ENCODE assay signal across 8 mouse cellular contexts in the genomic region with DNA sequence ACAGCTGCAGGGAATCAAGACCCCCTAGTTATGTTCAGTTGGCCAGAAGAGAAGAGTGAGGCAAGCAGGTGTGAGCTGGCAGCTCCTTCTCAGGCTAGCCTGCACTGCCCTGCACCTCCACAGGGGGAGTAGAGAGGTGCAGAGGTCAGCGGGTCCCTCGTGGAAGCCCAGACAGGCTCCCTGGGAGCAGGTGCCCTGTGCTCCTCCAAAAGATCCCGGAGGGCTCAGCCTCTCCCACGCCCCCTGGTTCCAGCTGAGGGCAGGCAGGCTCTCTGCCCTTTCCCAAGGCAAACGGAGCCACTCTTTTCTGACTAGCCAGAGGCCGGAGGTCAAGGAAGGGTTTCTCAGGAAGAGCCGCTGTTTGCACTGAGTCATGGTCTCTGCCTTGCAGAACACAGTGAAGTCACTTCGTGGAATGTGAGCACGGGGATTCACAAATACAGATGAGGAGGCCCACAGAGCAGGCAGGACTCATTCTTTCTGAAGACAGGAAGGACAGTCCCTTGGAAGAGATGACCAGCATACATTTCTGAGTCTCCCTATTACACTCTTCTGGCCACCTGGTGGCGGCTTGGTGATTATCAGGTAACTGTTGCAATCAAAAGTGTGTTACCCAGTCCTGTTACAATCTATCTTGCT. TPM values are rescaled to one million over a fixed set of nuclear protein-coding genes. Genes with fewer than 3 reads are reported as not detected.
DNase-seq lines count a peak whose midpoint lies in the region; ATAC-seq and TF ChIP-seq lines count a peak whose summit lies in the region.

No protein-coding gene starts in this region.

- intact Hi-C loops in heart, postnatal 36 days (cut with DNase I) = no loop called here

- H3K27me3 ChIP-seq in heart, postnatal 0 days (ENCODE audit: control insufficient read depth, insufficient read depth, low read length) = peaks cover 82% of the 10 kb centered on the region
- peaks cover 63% of the 10 kb centered on the region for H3K27me3 ChIP-seq in forebrain, embryonic 12.5 days
- peaks cover 64% of the 10 kb centered on the region for H3K27me3 ChIP-seq in limb, embryonic 11.5 days (ENCODE audit: control insufficient read depth, insufficient read depth, low read length)
- H3K27me3 ChIP-seq in midbrain, embryonic 16.5 days (ENCODE audit: control insufficient read depth, insufficient read depth, low read depth, low read length) = peaks cover 19% of the 10 kb centered on the region

- TF ChIP-seq CTCF in heart, postnatal 0 days (IDR thresholded peaks at IDR 0.05; ENCODE audit: low read depth) = peak; percentile 38

- H3K9ac ChIP-seq in heart, postnatal 0 days (replicated peaks; ENCODE audit: low read depth, low read length) = no peak overlapping the region
- no peak overlapping the region; the same call in none of the 2 replicates for H3K9ac ChIP-seq in forebrain, embryonic 12.5 days
- peak overlapping the region; percentile 22; the same call in 1 of the 2 replicates for H3K9ac ChIP-seq in limb, embryonic 11.5 days (ENCODE audit: low read length)
- 0 out of 2 replicates have a peak overlapping the region, but pooled peaks have one; percentile 11 for H3K9ac ChIP-seq in midbrain, embryonic 16.5 days (ENCODE audit: low read depth, low read length)

- no peaks in the 10 kb centered on the region for H3K36me3 ChIP-seq in heart, postnatal 0 days (replicated peaks; ENCODE audit: control insufficient read depth, insufficient read depth, low read length)
- H3K36me3 ChIP-seq in forebrain, embryonic 12.5 days (replicated peaks) = no peaks in the 10 kb centered on the region
- no peaks in the 10 kb centered on the region for H3K36me3 ChIP-seq in limb, embryonic 11.5 days (ENCODE audit: control insufficient read depth, insufficient read depth, low read length)
- H3K36me3 ChIP-seq in midbrain, embryonic 16.5 days (ENCODE audit: control insufficient read depth, insufficient read depth, low read length) = no peaks in the 10 kb centered on the region

- TF ChIP-seq EP300 in heart, postnatal 0 days (IDR thresholded peaks at IDR 0.05; ENCODE audit: low read depth) = no peak

- H3K9me3 ChIP-seq in heart, postnatal 0 days (replicated peaks; ENCODE audit: control insufficient read depth, low read length) = no peaks in the 10 kb centered on the region
- no peaks in the 10 kb centered on the region for H3K9me3 ChIP-seq in forebrain, embryonic 12.5 days
- H3K9me3 ChIP-seq in limb, embryonic 11.5 days (ENCODE audit: control insufficient read depth, low read length) = no peaks in the 10 kb centered on the region
- no peaks in the 10 kb centered on the region for H3K9me3 ChIP-seq in midbrain, embryonic 16.5 days (replicated peaks; ENCODE audit: control insufficient read depth, low read length, poor library complexity, severe bottlenecking)

- no peak overlapping the region for H3K4me3 ChIP-seq in heart, postnatal 0 days (ENCODE audit: low read depth, low read length)
- H3K4me3 ChIP-seq in forebrain, embryonic 12.5 days (replicated peaks) = no peak overlapping the region
- no peak overlapping the region for H3K4me3 ChIP-seq in limb, embryonic 11.5 days (ENCODE audit: low read depth, low read length)
- H3K4me3 ChIP-seq in midbrain, embryonic 16.5 days (ENCODE audit: low read depth, low read length) = no peak overlapping the region

- ATAC-seq in heart, postnatal 0 days (ENCODE audit: insufficient read depth, low read depth) = peak; percentile 29; the same call in 1 of the 2 replicates
- no peak for ATAC-seq in forebrain, embryonic 12.5 days (ENCODE audit: low FRiP score)
- ATAC-seq in limb, embryonic 11.5 days (ENCODE audit: insufficient number of reproducible peaks, low FRiP score, low TSS enrichment, low read depth) = no peak
- ATAC-seq in midbrain, embryonic 16.5 days = no peak
- ATAC-seq in monocyte, adult 5-6 weeks (replicated peaks; ENCODE audit: insufficient number of reproducible peaks, low FRiP score, low TSS enrichment, poor library complexity, severe bottlenecking) = no peak

- H3K4me2 ChIP-seq in heart, postnatal 0 days (ENCODE audit: low read depth, low read length) = no peak overlapping the region
- 0 out of 2 replicates have a peak overlapping the region, but pooled peaks have one; percentile 13 for H3K4me2 ChIP-seq in forebrain, embryonic 12.5 days
- H3K4me2 ChIP-seq in limb, embryonic 11.5 days (ENCODE audit: low read depth, severe bottlenecking) = no peak overlapping the region
- no peak overlapping the region for H3K4me2 ChIP-seq in midbrain, embryonic 16.5 days (ENCODE audit: low read length)

- H3K4me1 ChIP-seq in heart, postnatal 0 days (ENCODE audit: control insufficient read depth, insufficient read depth) = no peaks in the 10 kb centered on the region
- peaks cover 95% of the 10 kb centered on the region for H3K4me1 ChIP-seq in forebrain, embryonic 12.5 days
- peaks cover 21% of the 10 kb centered on the region for H3K4me1 ChIP-seq in limb, embryonic 11.5 days (ENCODE audit: control insufficient read depth, insufficient read depth, low read length)
- H3K4me1 ChIP-seq in midbrain, embryonic 16.5 days (ENCODE audit: control insufficient read depth, insufficient read depth, low read length) = peaks cover 15% of the 10 kb centered on the region

- H3K27ac ChIP-seq in heart, postnatal 0 days (ENCODE audit: low read depth) = no peak overlapping the region
- H3K27ac ChIP-seq in forebrain, embryonic 12.5 days = peak overlapping the region; percentile 99
- no peak overlapping the region for H3K27ac ChIP-seq in limb, embryonic 11.5 days (replicated peaks; ENCODE audit: low read depth, low read length)
- H3K27ac ChIP-seq in midbrain, embryonic 16.5 days (ENCODE audit: low read length) = peak overlapping the region; percentile 73

- WGBS in heart, postnatal 0 days = 12% methylated on average over 10 of the region's 10 CpGs
- WGBS in forebrain, embryonic 12.5 days = 7% methylated on average over 10 of the region's 10 CpGs
- 5% methylated on average over 10 of the region's 10 CpGs for WGBS in limb, embryonic 11.5 days
- WGBS in midbrain, embryonic 16.5 days = 10% methylated on average over 10 of the region's 10 CpGs

- DNase-seq in heart, postnatal 0 days (ENCODE audit: low spot score) = no peak
- no peak for DNase-seq in heart, postnatal 36 days
- peak; percentile 67 for DNase-seq in adrenal gland, adult 2 months
- peak; percentile 67 for DNase-seq in limb, embryonic 11.5 days (ENCODE audit: low spot score)
- no peak for DNase-seq in urinary bladder, postnatal 36 days (ENCODE audit: low spot score in 2 of 2)

RNA-seq across cellular contexts. Expression of gene Rhbg, which starts 16.8 kb away (rescaled TPM):
- 0.19 TPM in 1 of 2 replicates, not detected in the other for total RNA-seq in heart, postnatal 0 days (2014; rRNA removed; ENCODE audit: low replicate concordance)
- not detected in 2 replicates for polyA plus RNA-seq in heart, postnatal 0 days (2015; fragmentation: Nextera tagmentation; extraction: Ambion mirVana)
- not detected for total RNA-seq in heart, postnatal 36 days (2021)
- 10 to 100 TPM in 1 of 2 experiments, 1 to 10 TPM in 1; 8.5 to 18.3 TPM for total RNA-seq in adrenal gland, adult 2 months (2021)
- 0.76 and 1.8 TPM in 2 replicates for polyA plus RNA-seq in adrenal gland, adult 2 months (2012; rRNA removed)
- 0.28 TPM in 1 of 2 replicates, not detected in the other for polyA plus RNA-seq in forebrain, embryonic 12.5 days (2016; fragmentation: Nextera tagmentation; extraction: Ambion mirVana)
- polyA plus RNA-seq in limb, embryonic 11.5 days (2014; fragmentation: Nextera tagmentation; extraction: Ambion mirVana) = 0.11 and 0.60 TPM in 2 replicates
- polyA plus RNA-seq in midbrain, embryonic 16.5 days (2015; fragmentation: Nextera tagmentation; extraction: Ambion mirVana) = 0.18 and 0.21 TPM in 2 replicates
- not detected in 3 replicates for total RNA-seq in monocyte, adult 5-6 weeks (2017)

RNA-seq across cellular contexts. Expression of gene Gm38392, which starts 49.3 kb away (rescaled TPM):
- not detected in 2 replicates for total RNA-seq in heart, postnatal 0 days (2014; rRNA removed; ENCODE audit: low replicate concordance)
- polyA plus RNA-seq in heart, postnatal 0 days (2015; fragmentation: Nextera tagmentation; extraction: Ambion mirVana) = 0.16 TPM in 1 of 2 replicates, not detected in the other
- under 1 TPM; 0.33 to 0.43 TPM for total RNA-seq in heart, postnatal 36 days (2021)
- 1 to 10 TPM; 1.7 to 1.9 TPM for total RNA-seq in adrenal gland, adult 2 months (2021)
- polyA plus RNA-seq in adrenal gland, adult 2 months (2012; rRNA removed) = 0.26 TPM in 1 of 2 replicates, not detected in the other
- polyA plus RNA-seq in forebrain, embryonic 12.5 days (2016; fragmentation: Nextera tagmentation; extraction: Ambion mirVana) = 0.31 TPM in 1 of 2 replicates, not detected in the other
- 0.37 and 0.59 TPM in 2 replicates for polyA plus RNA-seq in limb, embryonic 11.5 days (2014; fragmentation: Nextera tagmentation; extraction: Ambion mirVana)
- polyA plus RNA-seq in midbrain, embryonic 16.5 days (2015; fragmentation: Nextera tagmentation; extraction: Ambion mirVana) = 0.16 TPM in 1 of 2 replicates, not detected in the other
- 0.43 TPM in 1 of 3 replicates, not detected in the others for total RNA-seq in monocyte, adult 5-6 weeks (2017)

RNA-seq across cellular contexts. Expression of gene Tsacc, which starts 59.1 kb away (rescaled TPM):
- total RNA-seq in heart, postnatal 0 days (2014; rRNA removed; ENCODE audit: low replicate concordance) = 21.5 and 30.3 TPM in 2 replicates
- polyA plus RNA-seq in heart, postnatal 0 days (2015; fragmentation: Nextera tagmentation; extraction: Ambion mirVana) = 14.3 and 16.7 TPM in 2 replicates
- 1 to 10 TPM; 5.2 to 6.8 TPM for total RNA-seq in heart, postnatal 36 days (2021)
- 10 to 100 TPM in 1 of 2 experiments, 1 to 10 TPM in 1; 5.7 to 10.6 TPM for total RNA-seq in adrenal gland, adult 2 months (2021)
- polyA plus RNA-seq in adrenal gland, adult 2 months (2012; rRNA removed) = 1.9 and 2.3 TPM in 2 replicates
- polyA plus RNA-seq in forebrain, embryonic 12.5 days (2016; fragmentation: Nextera tagmentation; extraction: Ambion mirVana) = 11.4 and 11.7 TPM in 2 replicates
- 11.9 TPM in 2 replicates for polyA plus RNA-seq in limb, embryonic 11.5 days (2014; fragmentation: Nextera tagmentation; extraction: Ambion mirVana)
- polyA plus RNA-seq in midbrain, embryonic 16.5 days (2015; fragmentation: Nextera tagmentation; extraction: Ambion mirVana) = 7.3 and 7.5 TPM in 2 replicates
- total RNA-seq in monocyte, adult 5-6 weeks (2017) = 5.1 TPM in 1 of 3 replicates, not detected in the others

RNA-seq across cellular contexts. Expression of gene Cct3, which starts 59.2 kb away (rescaled TPM):
- total RNA-seq in heart, postnatal 0 days (2014; rRNA removed; ENCODE audit: low replicate concordance) = 187 and 208 TPM in 2 replicates
- polyA plus RNA-seq in heart, postnatal 0 days (2015; fragmentation: Nextera tagmentation; extraction: Ambion mirVana) = 254 and 256 TPM in 2 replicates
- total RNA-seq in heart, postnatal 36 days (2021) = 100 to 1,000 TPM; 164 to 174 TPM
- total RNA-seq in adrenal gland, adult 2 months (2021) = 100 to 1,000 TPM; 218 to 316 TPM
- 48.9 and 64.9 TPM in 2 replicates for polyA plus RNA-seq in adrenal gland, adult 2 months (2012; rRNA removed)
- 627 and 646 TPM in 2 replicates for polyA plus RNA-seq in forebrain, embryonic 12.5 days (2016; fragmentation: Nextera tagmentation; extraction: Ambion mirVana)
- 764 and 785 TPM in 2 replicates for polyA plus RNA-seq in limb, embryonic 11.5 days (2014; fragmentation: Nextera tagmentation; extraction: Ambion mirVana)
- 419 and 444 TPM in 2 replicates for polyA plus RNA-seq in midbrain, embryonic 16.5 days (2015; fragmentation: Nextera tagmentation; extraction: Ambion mirVana)
- total RNA-seq in monocyte, adult 5-6 weeks (2017) = 95.0 to 123 TPM (median 105 TPM) in 3 replicates

Comparison
In these comparisons a context has a peak if more than half of its experiments do, and no peak if none do; other contexts are left out.
1. DNase-seq: peak in adrenal gland, adult 2 months (single experiment) and limb, embryonic 11.5 days (single experiment); none in heart, postnatal 0 days (single experiment), heart, postnatal 36 days (0 of 2) and urinary bladder, postnatal 36 days (0 of 2).
2. H3K27ac ChIP-seq: peak in forebrain, embryonic 12.5 days (single experiment) and midbrain, embryonic 16.5 days (single experiment); none in heart, postnatal 0 days (single experiment) and limb, embryonic 11.5 days (single experiment).
3. H3K9ac ChIP-seq: peak in limb, embryonic 11.5 days (single experiment) and midbrain, embryonic 16.5 days (single experiment); none in heart, postnatal 0 days (single experiment) and forebrain, embryonic 12.5 days (single experiment).